Mouse (Mus musculus) liver, adult (tissue): Measurements from ENCODE around the gene Fam20a.

Experiments used
- GATA4 ChIP-seq: IDR thresholded peaks from 2 replicates; pipeline ENCODE4 v1.6.1; 2014; ENCODE audit warnings: mild to moderate bottlenecking, low read length; ENCODE audit not compliant: insufficient replicate concordance

Gene Fam20a

GRCm38 (mm10) chr11:109721781-109722446 lies at the start of gene Fam20a:
TSS of gene Fam20a (minus strand) at chr11:109722279.
- TF ChIP-seq GATA4: no peak

GRCm38 (mm10) chr11:109771381-109771780 lies 49.3 kb upstream of the Fam20a start:
- no peak for TF ChIP-seq GATA4

GRCm38 (mm10) chr11:109770185-109770584 lies 48.1 kb upstream of the Fam20a start:
- no peak for TF ChIP-seq GATA4

GRCm38 (mm10) chr11:109769091-109769490 lies 47.0 kb upstream of the Fam20a start:
- TF ChIP-seq GATA4: no peak

GRCm38 (mm10) chr11:109760063-109760462 lies 38.0 kb upstream of the Fam20a start:
- no peak for TF ChIP-seq GATA4

- no peak for TF ChIP-seq GATA4
These were observed 36.6 kb upstream of the Fam20a start for GRCm38 (mm10) chr11:109758616-109759215.

GRCm38 (mm10) chr11:109754105-109754602 lies 32.1 kb upstream of the Fam20a start:
- no peak for TF ChIP-seq GATA4

GRCm38 (mm10) chr11:109751636-109752603 lies 29.8 kb upstream of the Fam20a start:
- no peak for TF ChIP-seq GATA4

GRCm38 (mm10) chr11:109745210-109745609 lies 23.1 kb upstream of the Fam20a start:
- no peak for TF ChIP-seq GATA4

GRCm38 (mm10) chr11:109737967-109738366 lies 15.9 kb upstream of the Fam20a start:
- no peak for TF ChIP-seq GATA4

- no peak for TF ChIP-seq GATA4
These were observed 14.3 kb upstream of the Fam20a start for GRCm38 (mm10) chr11:109736406-109736805.

GRCm38 (mm10) chr11:109734341-109734740 lies 12.3 kb upstream of the Fam20a start:
- no peak for TF ChIP-seq GATA4

GRCm38 (mm10) chr11:109732726-109733438 lies 10.8 kb upstream of the Fam20a start:
- no peak for TF ChIP-seq GATA4

- TF ChIP-seq GATA4: no peak
These were observed 6.3 kb upstream of the Fam20a start for GRCm38 (mm10) chr11:109728371-109728770.

- TF ChIP-seq GATA4: no peak
These were observed 632 bp upstream of the Fam20a start for GRCm38 (mm10) chr11:109722711-109723110.
